Mouse (Mus musculus): ENCODE measurements around the gene Supt5. TPM values are rescaled to one million over a fixed set of nuclear protein-coding genes. Genes with fewer than 3 reads are reported as not detected.
A peak's percentile ranks its signal among the peaks of the same experiment; 100 is the strongest.

Gene Supt5
- polyA plus RNA-seq, 1 experiment, result 93.3 TPM

DNA sequence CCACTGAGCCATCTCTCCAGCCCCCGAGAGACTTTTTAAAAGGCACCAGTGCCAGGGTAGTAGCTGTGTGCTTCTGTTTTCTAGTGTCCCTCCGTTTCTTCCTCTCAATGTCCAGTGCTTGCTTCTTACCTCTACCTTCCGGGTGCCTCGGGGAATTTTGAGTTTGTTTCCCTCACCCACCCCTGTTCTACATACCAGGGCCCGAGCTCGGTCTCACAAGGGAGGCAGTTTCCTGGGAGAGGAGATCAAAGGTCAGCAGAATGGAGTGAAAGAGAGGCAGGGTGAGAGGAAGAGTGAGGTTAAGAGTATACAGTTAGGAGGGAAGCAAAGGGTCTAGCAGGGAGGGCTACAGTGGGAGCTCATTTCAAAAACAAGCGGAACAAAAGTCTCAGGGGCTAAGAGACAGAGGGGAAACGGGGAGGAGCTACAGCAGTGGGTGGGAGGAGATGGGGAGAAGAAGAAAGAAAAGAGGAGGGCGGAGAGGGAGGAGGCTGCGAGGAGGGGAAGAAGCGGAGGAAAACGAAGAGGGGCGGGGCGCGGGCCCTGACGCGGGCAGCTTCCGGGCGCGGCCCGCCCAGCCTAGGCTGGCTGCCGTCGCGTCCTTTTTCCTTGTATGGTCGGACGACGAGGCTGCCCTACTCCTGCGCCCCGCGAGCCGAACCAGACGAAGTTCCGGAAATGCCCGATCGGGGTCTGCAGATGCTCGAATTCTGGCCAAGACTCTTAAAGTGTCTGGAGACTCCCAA is 36.8 kb upstream of the Supt5 start:
- Histone ChIP-seq H3K4me1 (peaks cover 71% of the 10 kb centered on the region), H3K27me3 (replicated peaks) (peaks cover 12% of the 10 kb centered on the region), H3K9me3 (no peaks in the 10 kb centered on the region), H3K36me3 (replicated peaks; ENCODE audit: low read length) (peaks cover 25% of the 10 kb centered on the region), H3K4me3 (replicated peaks) (peak overlapping the region; percentile 96)
- no peak for TF ChIP-seq FLI1 (IDR thresholded peaks at IDR 0.05; ENCODE audit: low read length)
- TF ChIP-seq GATA1 (IDR thresholded peaks at IDR 0.05; ENCODE audit: borderline replicate concordance, low read length), result no peak

DNA sequence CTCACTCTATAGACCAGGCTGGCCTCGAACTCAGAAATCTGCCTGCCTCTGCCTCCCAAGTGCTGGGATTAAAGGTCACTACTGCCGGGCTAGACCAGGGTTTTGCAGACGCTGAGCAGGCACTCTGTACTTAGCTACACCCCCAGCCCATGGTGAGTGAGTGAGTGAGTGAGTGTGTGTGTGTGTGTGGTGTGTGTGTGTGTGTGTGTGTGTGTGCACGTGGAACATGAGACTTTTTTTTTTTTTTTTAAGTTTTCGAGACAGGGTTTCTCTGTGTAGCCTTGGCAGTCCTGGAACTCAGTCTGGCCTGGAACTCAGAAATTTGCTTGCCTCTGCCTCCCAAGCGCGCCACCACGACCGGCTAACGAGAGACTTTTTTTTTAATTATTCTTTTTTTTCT is 36.1 kb upstream of the Supt5 start:
- H3K27me3 ChIP-seq (replicated peaks), result peaks cover 19% of the 10 kb centered on the region
- H3K36me3 ChIP-seq (replicated peaks; ENCODE audit: low read length), result peaks cover 32% of the 10 kb centered on the region
- H3K4me1 ChIP-seq, result peaks cover 71% of the 10 kb centered on the region
- H3K9me3 ChIP-seq, result no peaks in the 10 kb centered on the region
- peak overlapping the region; percentile 96 for H3K4me3 ChIP-seq (replicated peaks)
- TF ChIP-seq GATA1 (IDR thresholded peaks at IDR 0.05; ENCODE audit: borderline replicate concordance, low read length), result no peak
- TF ChIP-seq FLI1 (IDR thresholded peaks at IDR 0.05; ENCODE audit: low read length), result no peak

DNA sequence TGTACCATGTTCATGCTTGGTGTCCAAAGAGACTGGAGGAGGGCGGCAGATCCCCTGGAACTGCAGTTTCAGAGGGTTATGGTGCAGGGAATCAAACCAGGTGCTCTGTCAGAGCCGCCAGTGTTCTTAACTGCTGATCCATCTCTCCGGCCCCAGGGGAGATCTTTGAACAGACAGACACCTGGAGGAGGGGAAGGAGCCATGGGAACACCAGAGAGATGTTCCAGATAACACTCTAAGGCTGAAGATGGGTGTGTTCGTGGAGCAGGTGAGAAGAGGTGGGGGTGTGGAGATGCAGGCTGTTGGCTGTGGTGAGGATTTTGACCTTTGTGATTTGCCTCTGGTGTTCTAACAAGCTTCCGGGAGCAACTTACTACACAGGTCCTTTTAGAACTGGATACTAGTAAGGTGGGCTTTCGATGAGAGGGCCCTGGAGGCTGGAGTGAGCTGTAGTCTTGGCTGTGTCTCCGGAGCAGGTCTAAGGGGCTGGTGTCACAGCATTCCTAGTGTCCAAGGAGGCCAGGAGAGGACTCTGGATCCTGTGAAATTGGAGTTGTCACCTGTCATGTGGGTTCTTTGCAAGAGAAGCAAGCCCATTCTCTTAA is 35.4 kb upstream of the Supt5 start:
- peaks cover 34% of the 10 kb centered on the region for H3K36me3 ChIP-seq (replicated peaks; ENCODE audit: low read length)
- no peaks in the 10 kb centered on the region for H3K9me3 ChIP-seq
- no peak for TF ChIP-seq GATA1 (IDR thresholded peaks at IDR 0.05; ENCODE audit: borderline replicate concordance, low read length)
- no peak for TF ChIP-seq FLI1 (IDR thresholded peaks at IDR 0.05; ENCODE audit: low read length)
- peaks cover 68% of the 10 kb centered on the region for H3K4me1 ChIP-seq
- peaks cover 21% of the 10 kb centered on the region for H3K27me3 ChIP-seq (replicated peaks)
- H3K4me3 ChIP-seq (replicated peaks), result peak overlapping the region; percentile 75

DNA sequence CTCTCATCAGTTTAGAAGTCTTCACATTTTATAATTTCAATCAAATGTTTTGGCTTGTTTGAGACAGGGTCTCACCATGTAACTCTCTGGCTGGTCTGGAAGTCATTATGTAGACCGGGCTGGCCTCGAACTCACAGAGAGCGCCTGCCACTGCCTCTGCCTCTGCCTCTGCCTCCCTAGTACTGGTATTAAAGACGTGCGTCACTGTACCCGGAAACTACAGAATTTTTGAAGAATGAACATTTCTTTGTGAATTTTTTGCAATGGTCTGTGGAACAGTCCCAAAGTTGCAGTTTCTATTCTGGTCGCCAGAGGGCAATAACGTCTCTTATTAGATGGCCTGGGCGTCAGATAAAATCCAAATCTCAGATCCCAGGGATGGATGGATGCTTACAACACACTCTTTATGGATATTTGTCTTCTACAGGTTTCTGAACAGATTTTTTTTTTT is 34.6 kb upstream of the Supt5 start:
- Histone ChIP-seq H3K27me3 (replicated peaks) (peaks cover 29% of the 10 kb centered on the region), H3K36me3 (replicated peaks; ENCODE audit: low read length) (peaks cover 36% of the 10 kb centered on the region), H3K4me1 (peaks cover 70% of the 10 kb centered on the region), H3K9me3 (no peaks in the 10 kb centered on the region), H3K4me3 (replicated peaks) (peak overlapping the region; percentile 94)
- TF ChIP-seq GATA1 (IDR thresholded peaks at IDR 0.05; ENCODE audit: borderline replicate concordance, low read length) (no peak), FLI1 (IDR thresholded peaks at IDR 0.05; ENCODE audit: low read length) (no peak)

DNA sequence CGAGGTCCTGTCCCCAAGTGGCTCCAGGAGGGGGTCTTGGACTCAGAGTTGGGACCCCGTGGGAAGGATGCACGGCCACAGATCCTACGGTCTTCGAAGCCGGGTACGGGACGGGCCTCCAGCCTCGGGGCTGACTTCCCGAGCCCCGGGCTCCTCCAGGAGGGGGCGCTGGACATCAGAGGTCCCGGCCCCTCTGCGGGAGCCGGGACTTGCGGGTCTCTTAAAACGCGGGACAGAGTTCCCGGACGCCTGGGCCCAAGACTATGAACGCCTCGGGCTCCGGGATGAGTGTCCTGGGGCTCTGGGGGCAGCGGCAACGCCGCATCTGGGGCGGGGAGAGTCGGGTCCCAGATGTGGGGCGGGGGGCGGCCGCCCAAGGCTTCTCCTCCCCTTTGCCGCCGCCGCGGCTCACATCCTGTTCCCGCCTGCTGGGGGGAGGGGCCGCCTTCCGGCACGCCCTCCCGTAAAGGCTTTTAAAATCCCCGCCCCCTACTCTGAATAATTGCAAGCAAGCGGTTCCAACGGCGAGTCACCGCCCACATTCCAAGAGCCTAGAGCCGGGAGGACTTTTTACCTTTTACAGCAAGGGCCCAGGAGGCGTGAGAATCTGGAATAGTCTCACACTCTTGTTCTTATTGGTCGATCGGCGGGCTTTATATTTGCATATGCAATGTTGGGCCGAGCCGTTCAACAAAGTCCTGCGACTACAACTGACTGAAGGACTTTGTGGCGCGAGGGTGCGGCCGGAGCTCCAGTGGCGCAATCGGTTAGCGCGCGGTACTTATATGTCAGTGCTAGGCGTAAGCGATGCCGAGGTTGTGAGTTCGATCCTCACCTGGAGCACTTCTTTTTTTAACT is 33.9 kb upstream of the Supt5 start, which contains the start of gene Plekhg2:
Plekhg2 (minus strand) TSS at position 349 of the 858 bp plus-strand sequence.
- H3K27me3 ChIP-seq (replicated peaks), result peaks cover 32% of the 10 kb centered on the region
- H3K9me3 ChIP-seq, result no peaks in the 10 kb centered on the region
- H3K36me3 ChIP-seq (replicated peaks; ENCODE audit: low read length), result peaks cover 36% of the 10 kb centered on the region
- peak within 1 kb of the TSS; percentile 94 for H3K4me3 ChIP-seq (replicated peaks)
- peaks cover 70% of the 10 kb centered on the region for H3K4me1 ChIP-seq
- TF ChIP-seq GATA1 (IDR thresholded peaks at IDR 0.05; ENCODE audit: borderline replicate concordance, low read length) (no peak), FLI1 (IDR thresholded peaks at IDR 0.05; ENCODE audit: low read length) (peak; percentile 76; the same call in 1 of the 2 replicates)

DNA sequence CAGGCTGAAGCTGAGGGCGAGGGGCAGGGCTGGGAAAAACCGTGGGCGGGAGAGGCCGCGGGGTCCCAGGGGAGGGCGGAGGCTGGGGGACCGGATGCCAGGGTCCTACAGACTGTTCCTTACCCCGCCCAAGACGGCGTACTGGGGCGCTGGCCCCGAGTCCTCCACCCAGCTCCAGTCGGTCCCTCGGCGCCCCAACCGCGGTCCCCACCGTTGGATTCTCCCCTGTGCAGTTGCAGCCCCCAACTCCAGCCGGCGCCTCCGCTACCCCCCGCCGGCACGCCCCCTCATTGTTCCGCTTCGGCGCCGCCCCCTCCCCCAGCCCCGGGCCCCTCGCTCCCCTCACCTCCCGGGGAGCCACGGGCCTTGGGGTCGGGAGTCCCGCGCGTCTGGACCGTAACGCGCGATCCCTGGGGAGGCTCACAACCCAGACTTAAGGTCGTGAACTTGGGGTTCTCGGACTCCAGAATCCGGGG is 33.0 kb upstream of the Supt5 start:
- no peak for TF ChIP-seq FLI1 (IDR thresholded peaks at IDR 0.05; ENCODE audit: low read length)
- TF ChIP-seq GATA1 (IDR thresholded peaks at IDR 0.05; ENCODE audit: borderline replicate concordance, low read length), result no peak
- no peaks in the 10 kb centered on the region for H3K9me3 ChIP-seq
- H3K4me1 ChIP-seq, result peaks cover 64% of the 10 kb centered on the region
- H3K4me3 ChIP-seq (replicated peaks), result peak overlapping the region; percentile 94
- peaks cover 33% of the 10 kb centered on the region for H3K27me3 ChIP-seq (replicated peaks)
- H3K36me3 ChIP-seq (replicated peaks; ENCODE audit: low read length), result peaks cover 38% of the 10 kb centered on the region

DNA sequence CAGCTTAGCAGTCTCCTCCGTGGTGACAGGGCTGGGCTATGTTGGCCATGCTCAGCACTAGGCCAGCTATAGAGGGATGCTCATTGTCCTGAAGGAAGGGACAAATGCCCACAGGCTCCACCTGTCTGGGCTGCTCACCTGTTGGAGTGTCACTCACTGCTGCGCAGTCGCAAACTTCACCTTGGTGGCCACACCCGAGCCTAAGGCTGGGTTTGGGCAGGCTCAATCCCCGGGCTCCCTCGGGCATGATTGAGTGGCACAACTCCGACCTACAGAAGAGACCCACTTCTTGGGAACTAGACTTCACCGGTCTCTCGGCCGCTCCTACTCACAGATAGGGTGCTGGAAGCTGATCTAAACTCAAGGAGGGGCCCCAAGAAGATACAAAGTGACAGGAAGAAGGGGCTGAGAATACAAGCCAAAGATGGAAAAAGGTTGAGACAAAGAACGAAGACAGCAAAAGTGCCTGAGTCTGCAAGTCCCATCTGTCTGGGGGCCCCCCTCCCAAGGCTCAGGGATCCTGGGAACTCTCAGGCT is 32.5 kb upstream of the Supt5 start:
- H3K36me3 ChIP-seq (replicated peaks; ENCODE audit: low read length), result peaks cover 37% of the 10 kb centered on the region
- no peaks in the 10 kb centered on the region for H3K9me3 ChIP-seq
- TF ChIP-seq GATA1 (IDR thresholded peaks at IDR 0.05; ENCODE audit: borderline replicate concordance, low read length), result no peak
- H3K4me3 ChIP-seq (replicated peaks), result peak overlapping the region; percentile 94
- peaks cover 36% of the 10 kb centered on the region for H3K27me3 ChIP-seq (replicated peaks)
- H3K4me1 ChIP-seq, result peaks cover 61% of the 10 kb centered on the region

DNA sequence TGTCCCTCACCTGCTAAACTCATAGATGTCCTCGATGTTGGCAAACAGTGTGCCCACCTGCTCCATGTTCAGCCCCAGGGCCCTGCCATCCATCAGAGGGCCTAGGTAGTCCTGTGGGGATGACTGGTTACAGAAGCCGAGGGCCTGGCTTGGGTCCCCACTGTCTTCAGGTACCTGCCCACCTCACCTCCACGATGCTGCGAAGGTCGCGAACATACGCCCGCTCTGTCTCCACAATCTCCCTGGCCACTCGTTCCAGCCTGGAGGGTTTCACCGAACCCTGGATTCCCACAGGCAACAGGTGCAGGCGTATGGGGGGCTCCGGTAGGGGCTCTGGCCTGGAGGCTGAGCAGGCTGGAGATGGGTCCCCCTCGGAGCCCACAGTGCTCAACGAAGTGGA is 31.5 kb upstream of the Supt5 start:
- TF ChIP-seq FLI1 (IDR thresholded peaks at IDR 0.05; ENCODE audit: low read length) (no peak), GATA1 (IDR thresholded peaks at IDR 0.05; ENCODE audit: borderline replicate concordance, low read length) (no peak)
- peaks cover 41% of the 10 kb centered on the region for H3K27me3 ChIP-seq (replicated peaks)
- H3K36me3 ChIP-seq (replicated peaks; ENCODE audit: low read length), result peaks cover 38% of the 10 kb centered on the region
- H3K4me1 ChIP-seq, result peaks cover 55% of the 10 kb centered on the region
- H3K9me3 ChIP-seq, result no peaks in the 10 kb centered on the region
- peak overlapping the region; percentile 62 for H3K4me3 ChIP-seq (replicated peaks)

DNA sequence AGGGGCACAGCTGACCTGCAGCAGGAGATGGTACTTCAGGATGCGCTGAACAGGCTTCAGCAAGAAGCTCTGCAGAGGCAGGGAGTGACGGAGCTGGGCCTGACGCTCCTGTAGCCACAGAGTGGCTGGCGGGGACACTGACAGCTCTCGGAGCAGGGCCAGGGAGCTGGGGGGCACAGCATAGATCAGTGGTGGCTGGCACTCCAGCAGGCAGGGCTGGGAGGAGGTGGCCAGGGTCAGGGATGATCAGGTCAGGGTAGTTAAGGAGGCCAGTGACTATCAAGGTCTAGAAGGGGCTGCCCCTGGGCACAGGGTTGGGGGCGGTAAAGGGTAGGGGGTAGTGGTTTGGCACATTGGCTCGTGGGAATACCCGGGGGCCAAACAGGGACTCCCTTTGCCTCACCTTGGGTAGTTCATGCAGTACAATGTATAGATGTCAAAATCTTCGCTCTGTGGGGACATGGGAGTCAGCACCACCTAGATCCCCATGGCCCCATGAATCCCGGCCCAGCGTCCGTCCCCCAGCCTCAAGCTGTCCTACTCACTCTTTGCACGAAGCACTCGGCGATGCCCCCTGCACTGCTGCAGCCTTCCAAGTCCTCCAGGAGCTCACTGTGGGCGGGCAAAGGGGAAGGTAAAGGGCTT is 29.9 kb upstream of the Supt5 start:
- no peak for TF ChIP-seq GATA1 (IDR thresholded peaks at IDR 0.05; ENCODE audit: borderline replicate concordance, low read length)
- no peak for TF ChIP-seq FLI1 (IDR thresholded peaks at IDR 0.05; ENCODE audit: low read length)
- no peaks in the 10 kb centered on the region for H3K9me3 ChIP-seq
- H3K4me3 ChIP-seq (replicated peaks), result no peak overlapping the region
- peaks cover 48% of the 10 kb centered on the region for H3K27me3 ChIP-seq (replicated peaks)
- H3K36me3 ChIP-seq (replicated peaks; ENCODE audit: low read length), result peaks cover 51% of the 10 kb centered on the region
- H3K4me1 ChIP-seq, result peaks cover 42% of the 10 kb centered on the region

Data from megakaryocyte, embryonic 14.5 days (primary cell).